Mouse (Mus musculus): ENCODE measurements around the gene Tspan11. TPM values are rescaled to one million over a fixed set of nuclear protein-coding genes. Genes with fewer than 3 reads are reported as not detected.

The Tspan11 gene
- not detected for polyA plus RNA-seq (2017; shearing (Covaris generic))

GRCm38 (mm10) chr6:127887511-127888421 is at the start of gene Tspan11:
TSS of gene Tspan11 (plus strand) at chr6:127887589.

Other genes with a start within 250 kb of the Tspan11 start
- gene Prmt8, start 118.1 kb upstream of the Tspan11 start, polyA plus RNA-seq (2017; shearing (Covaris generic)) = not detected